Mouse (Mus musculus) lung, adult 2 months (tissue): ENCODE data around the gene Rps6ka1.

Experiments
- CTCF ChIP-seq: fragments of 200-500 bp; IDR thresholded peaks from 2 replicates; pipeline ENCODE4 v1.5.1; 2011; ENCODE audit warnings: mild to moderate bottlenecking, low read length, control low read depth; ENCODE audit not compliant: insufficient read depth
- POLR2A ChIP-seq: fragments of 200-500 bp; IDR thresholded peaks from 2 replicates; pipeline ENCODE4 v1.6.1; 2011; ENCODE audit warnings: low read depth, mild to moderate bottlenecking, control low read depth, low read length, borderline replicate concordance; ENCODE audit errors: extremely low read depth

- TF ChIP-seq POLR2A, result no peak
- no peak for TF ChIP-seq CTCF
Observed at GRCm38 (mm10) chr4:133840501-133840900, 47.1 kb downstream of the Rps6ka1 start.
